Mouse (Mus musculus) liver, postnatal 0 days (tissue): ENCODE data around the gene Trim25. TPM values are rescaled to one million over a fixed set of nuclear protein-coding genes. Genes with fewer than 3 reads are reported as not detected.

Experiments used
- ATAC-seq: fragments of 200-750 bp; cut with Nextera tagmentation; 2 replicates; pipeline ENCODE4 v1.8.0; 2017; ENCODE audit warnings: mild to moderate bottlenecking, moderate library complexity
- DNase-seq: peaks from one replicate; pipeline ENCODE4 v3.0.0-alpha.2; 2016
- H3K27ac ChIP-seq: fragments of 300-500 bp; sonication (generic); 2 replicates; pipeline ENCODE4 v1.5.1; 2014; ENCODE audit warnings: antibody characterized with exemption, moderate library complexity, mild to moderate bottlenecking, low read depth
- H3K27me3 ChIP-seq: fragments of 300-500 bp; sonication (generic); 2 replicates; pipeline ENCODE4 v1.6.1; 2014; ENCODE audit warnings: low read length, control low read depth, mixed read lengths; ENCODE audit not compliant: insufficient read depth
- H3K36me3 ChIP-seq: fragments of 300-500 bp; sonication (generic); replicated peaks from 2 replicates; pipeline ENCODE4 v1.6.1; 2014; ENCODE audit warnings: mild to moderate bottlenecking, control low read depth, low read length, moderate library complexity, mixed read lengths; ENCODE audit not compliant: insufficient read depth
- H3K4me1 ChIP-seq: fragments of 300-500 bp; sonication (generic); 2 replicates; pipeline ENCODE4 v1.6.1; 2014; ENCODE audit warnings: antibody characterized with exemption, mild to moderate bottlenecking, control low read depth; ENCODE audit not compliant: insufficient read depth
- H3K4me2 ChIP-seq: fragments of 300-500 bp; sonication (generic); 2 replicates; pipeline ENCODE4 v1.6.1; 2014; ENCODE audit warnings: low read depth, mild to moderate bottlenecking, low read length, moderate library complexity, mixed read lengths
- H3K4me3 ChIP-seq: fragments of 300-500 bp; sonication (generic); 2 replicates; pipeline ENCODE4 v1.5.1; 2014; ENCODE audit warnings: low read depth, low read length
- H3K9ac ChIP-seq: fragments of 300-500 bp; sonication (generic); replicated peaks from 2 replicates; pipeline ENCODE4 v1.6.1; 2014; ENCODE audit warnings: mild to moderate bottlenecking, moderate library complexity
- H3K9me3 ChIP-seq: fragments of 300-500 bp; sonication (generic); 2 replicates; pipeline ENCODE4 v1.6.1; 2016; ENCODE audit warnings: mild to moderate bottlenecking, control low read depth, low read length, mixed read lengths
- CTCF ChIP-seq: sonication (generic); IDR thresholded peaks from 2 replicates; pipeline ENCODE4 v1.5.1; 2016; ENCODE audit warnings: antibody characterized with exemption, low read depth
- EP300 ChIP-seq: IDR thresholded peaks from 2 replicates; pipeline ENCODE4 v1.6.1; 2016; ENCODE audit warnings: antibody characterized with exemption, low read depth, mild to moderate bottlenecking
- WGBS: fragments of 180-500 bp; shearing (Covaris S2); extraction: QIAGEN DNeasy Blood & Tissue Kit; methylation state at CpG from one replicate; pipeline ENCODE4 v1.1.7; 2014; ENCODE audit not compliant: insufficient replicate concordance; 5-methylcytosine and 5-hydroxymethylcytosine counted together
- polyA plus RNA-seq: library from polyadenylated mRNA; unstranded; fragments of >200 nt; fragmentation: Nextera tagmentation; extraction: Ambion mirVana; gene quantifications from 2 replicates; pipeline ENCODE4 v1.2.1, GENCODE M21; 2015

Trim25 gene
- polyA plus RNA-seq, 1 experiment from 2014 or later = 20.4 TPM

DNA sequence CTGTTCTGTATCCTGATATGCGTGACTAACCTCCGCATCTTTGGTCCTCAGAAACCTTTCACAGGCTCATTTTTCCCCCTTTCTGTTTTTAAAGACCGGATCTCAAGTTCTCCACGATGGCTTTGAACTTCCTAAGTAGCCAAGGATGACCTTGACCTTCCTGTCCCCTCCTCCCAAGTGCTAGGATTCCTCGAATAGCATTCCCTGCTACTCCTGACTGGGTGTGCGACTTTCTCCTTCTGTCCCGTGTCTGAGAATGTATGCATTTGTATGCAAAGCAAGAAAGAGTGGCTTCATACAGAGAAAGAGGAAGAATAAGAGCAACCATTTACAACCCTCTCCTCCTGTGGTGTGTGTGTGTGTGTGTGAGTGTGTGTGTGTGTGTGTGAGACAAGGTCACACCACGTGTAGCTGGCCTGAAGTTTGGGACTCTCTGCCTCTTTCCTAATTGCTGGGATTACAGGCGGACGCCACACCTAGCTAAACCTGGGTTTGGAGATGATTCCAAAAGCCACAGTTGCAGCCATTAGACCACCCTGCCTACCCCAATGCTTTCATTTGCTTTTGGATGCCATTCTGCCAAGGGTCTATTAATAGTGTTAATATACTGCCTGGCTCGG, 68.8 kb downstream of the Trim25 start:
- no peak overlapping the region for H3K4me3 ChIP-seq
- no peaks in the 10 kb centered on the region for H3K36me3 ChIP-seq
- H3K9ac ChIP-seq = no peak overlapping the region
- ATAC-seq = no peak
- H3K27me3 ChIP-seq = no peaks in the 10 kb centered on the region
- no peak for DNase-seq
- no peaks in the 10 kb centered on the region for H3K9me3 ChIP-seq
- no peak overlapping the region for H3K4me2 ChIP-seq
- 55% methylated on average over 11 of the region's 11 CpGs for WGBS
- no peak for TF ChIP-seq EP300
- TF ChIP-seq CTCF = no peak
- no peak overlapping the region for H3K27ac ChIP-seq
- H3K4me1 ChIP-seq = 0 out of 2 replicates have a peak, but pooled peaks cover 8% of the 10 kb centered on the region

DNA sequence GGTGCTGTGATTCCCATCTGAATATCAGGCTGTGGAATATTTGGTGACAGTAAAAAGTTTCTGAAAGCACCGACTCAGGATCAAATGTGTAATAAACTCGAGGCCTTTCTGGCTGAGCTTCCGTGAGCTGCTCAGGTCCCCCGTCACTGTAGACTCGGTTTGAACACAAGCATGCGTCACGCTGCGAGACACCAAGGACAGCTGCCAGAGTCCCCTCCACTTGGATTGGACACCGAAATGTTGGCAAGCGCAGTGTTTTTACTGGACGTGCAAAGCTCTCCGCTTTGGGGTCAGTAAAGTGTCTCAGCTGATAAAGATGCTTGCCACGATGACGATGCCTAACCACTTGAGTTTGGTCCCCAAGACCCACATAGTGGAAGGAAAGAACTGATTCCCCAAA, 69.5 kb downstream of the Trim25 start:
- Histone ChIP-seq H3K4me1 (0 out of 2 replicates have a peak, but pooled peaks cover 6% of the 10 kb centered on the region), H3K4me2 (no peak overlapping the region), H3K9ac (no peak overlapping the region), H3K27ac (no peak overlapping the region), H3K36me3 (no peaks in the 10 kb centered on the region), H3K9me3 (no peaks in the 10 kb centered on the region), H3K27me3 (no peaks in the 10 kb centered on the region), H3K4me3 (no peak overlapping the region)
- no peak for ATAC-seq
- TF ChIP-seq EP300 = no peak
- no peak for TF ChIP-seq CTCF
- 86% methylated on average over 14 of the region's 14 CpGs for WGBS
- DNase-seq = no peak

DNA sequence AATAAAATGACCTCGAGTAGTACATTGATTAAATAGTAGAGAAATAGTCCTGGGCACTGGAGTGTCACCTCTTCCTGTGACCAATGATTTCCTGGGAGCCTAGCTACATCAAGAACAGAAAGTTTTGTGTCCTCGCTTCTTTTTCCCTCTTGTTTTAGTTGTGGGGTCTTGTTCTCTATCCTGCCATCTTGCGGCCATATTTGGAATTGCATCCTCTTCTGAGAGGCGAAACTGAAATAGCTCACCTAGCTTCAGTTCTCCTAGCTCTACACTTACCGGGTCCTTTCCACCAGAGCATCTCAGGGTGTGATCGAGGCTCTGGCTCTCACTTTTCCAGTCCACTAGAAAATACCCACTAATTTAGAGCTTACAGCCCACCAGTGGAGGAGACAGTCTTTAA, 70.1 kb downstream of the Trim25 start:
- TF ChIP-seq CTCF (peak; percentile 86), EP300 (no peak)
- H3K36me3 ChIP-seq = no peaks in the 10 kb centered on the region
- H3K4me3 ChIP-seq = no peak overlapping the region
- H3K9me3 ChIP-seq = no peaks in the 10 kb centered on the region
- H3K9ac ChIP-seq = no peak overlapping the region
- 0 out of 2 replicates have a peak, but pooled peaks cover 1% of the 10 kb centered on the region for H3K4me1 ChIP-seq
- H3K27ac ChIP-seq = no peak overlapping the region
- no peak overlapping the region for H3K4me2 ChIP-seq
- ATAC-seq (no peak), DNase-seq (peak; percentile 67)
- no peaks in the 10 kb centered on the region for H3K27me3 ChIP-seq
- WGBS = 15% methylated on average over 6 of the region's 6 CpGs

Other genes starting within 250 kb of the Trim25 start
- gene Akap1, start 134.8 kb upstream of the Trim25 start, polyA plus RNA-seq = 14.2 and 14.5 TPM in 2 replicates
- gene Scpep1, start 43.9 kb upstream of the Trim25 start, polyA plus RNA-seq = 35.3 and 38.9 TPM in 2 replicates
- gene Elobl, start 32.4 kb upstream of the Trim25 start, polyA plus RNA-seq = not detected in 2 replicates
- gene Coil, start 29.1 kb upstream of the Trim25 start, polyA plus RNA-seq = 2.6 and 2.7 TPM in 2 replicates
- gene Dgke, start 67.5 kb downstream of the Trim25 start, polyA plus RNA-seq = 0.53 and 0.60 TPM in 2 replicates
- 0.31 and 0.39 TPM in 2 replicates for gene Gm525, start 74.5 kb downstream of the Trim25 start, polyA plus RNA-seq